Mouse (Mus musculus) intestine, embryonic 16.5 days (tissue): ENCODE data around the gene Iqgap1. TPM values are rescaled to one million over a fixed set of nuclear protein-coding genes. Genes with fewer than 3 reads are reported as not detected.
A peak's percentile ranks its signal among the peaks of the same experiment; 100 is the strongest.

Experiments used
- ATAC-seq: fragments of 200-750 bp; cut with Nextera tagmentation; 2 replicates; pipeline ENCODE4 v1.8.0; 2017; ENCODE audit warnings: moderate TSS enrichment, moderate library complexity
- H3K27ac ChIP-seq: fragments of 300-500 bp; sonication (generic); 2 replicates; pipeline ENCODE4 v1.5.1; 2014; ENCODE audit warnings: mild to moderate bottlenecking, low read length
- H3K27me3 ChIP-seq: fragments of 300-500 bp; sonication (generic); replicated peaks from 2 replicates; pipeline ENCODE4 v1.6.1; 2014; ENCODE audit warnings: low read length, control low read depth, mixed read lengths; ENCODE audit not compliant: control insufficient read depth, insufficient read depth
- H3K36me3 ChIP-seq: fragments of 300-500 bp; sonication (generic); 2 replicates; pipeline ENCODE4 v1.6.1; 2014; ENCODE audit warnings: low read length, control low read depth; ENCODE audit not compliant: control insufficient read depth, insufficient read depth
- H3K4me1 ChIP-seq: fragments of 300-500 bp; sonication (generic); 2 replicates; pipeline ENCODE4 v1.6.1; 2014; ENCODE audit warnings: low read length, control low read depth, mixed read lengths; ENCODE audit not compliant: control insufficient read depth, insufficient read depth
- H3K4me2 ChIP-seq: fragments of 300-500 bp; sonication (generic); 2 replicates; pipeline ENCODE4 v1.6.1; 2014; ENCODE audit warnings: low read depth, low read length, control low read depth
- H3K4me3 ChIP-seq: fragments of 300-500 bp; sonication (generic); 2 replicates; pipeline ENCODE4 v1.5.1; 2014; ENCODE audit warnings: mild to moderate bottlenecking, low read length
- H3K9ac ChIP-seq: fragments of 300-500 bp; sonication (generic); 2 replicates; pipeline ENCODE4 v1.6.1; 2014; ENCODE audit warnings: low read depth, low read length
- H3K9me3 ChIP-seq: fragments of 300-500 bp; sonication (generic); 2 replicates; pipeline ENCODE4 v1.6.1; 2016; ENCODE audit warnings: low read length, control low read depth; ENCODE audit not compliant: control insufficient read depth
- WGBS: fragments of 180-500 bp; shearing (Covaris S2); extraction: QIAGEN DNeasy Blood & Tissue Kit; methylation state at CpG from one replicate; pipeline ENCODE4 v1.1.7; 2014; 5-methylcytosine and 5-hydroxymethylcytosine counted together
- polyA plus RNA-seq: library from polyadenylated mRNA; unstranded; fragments of >200 nt; fragmentation: Nextera tagmentation; extraction: Ambion mirVana; gene quantifications from 2 replicates; pipeline ENCODE4 v1.2.1, GENCODE M21; 2015

The Iqgap1 gene
- polyA plus RNA-seq, 1 experiment from 2014 or later, result 64.3 TPM

- ATAC-seq, result peak; percentile 77
- H3K4me1 ChIP-seq, result peaks cover 16% of the 10 kb centered on the region
Observed at GRCm38 (mm10) chr7:80746166-80746761, 79.5 kb downstream of the Iqgap1 start.

DNA sequence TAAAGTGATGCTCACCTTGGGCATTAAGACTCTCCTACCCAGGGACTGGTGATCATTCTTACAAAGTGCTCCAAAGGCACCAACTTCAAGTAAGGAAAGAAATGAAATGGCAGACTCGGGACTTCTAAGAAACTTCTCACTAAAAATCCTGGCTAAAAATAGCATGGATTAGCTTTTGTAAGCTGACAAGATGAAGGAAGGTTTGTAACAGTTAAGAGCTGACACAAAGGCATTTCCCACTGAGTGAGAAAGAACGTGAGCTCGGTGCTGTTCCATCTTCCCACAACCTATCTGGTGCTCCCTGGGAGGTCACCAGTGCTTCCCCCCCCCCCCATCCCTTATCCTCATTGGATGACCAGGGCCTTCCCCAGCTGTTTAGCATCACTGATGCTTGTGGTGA, 80.0 kb downstream of the Iqgap1 start:
- no peaks in the 10 kb centered on the region for H3K27me3 ChIP-seq
- H3K4me3 ChIP-seq, result no peak overlapping the region
- no peak overlapping the region for H3K27ac ChIP-seq
- 32% methylated on average over 3 of the region's 3 CpGs for WGBS
- H3K4me2 ChIP-seq, result no peak overlapping the region
- H3K36me3 ChIP-seq, result peaks cover 13% of the 10 kb centered on the region
- no peak for ATAC-seq
- H3K9ac ChIP-seq, result no peak overlapping the region
- peaks cover 16% of the 10 kb centered on the region for H3K4me1 ChIP-seq
- H3K9me3 ChIP-seq, result no peaks in the 10 kb centered on the region

More at GRCm38 (mm10) chr7:80746166-80746761, 79.5 kb downstream of the Iqgap1 start:
- Histone ChIP-seq H3K4me3 (no peak overlapping the region), H3K9ac (no peak overlapping the region), H3K36me3 (peaks cover 16% of the 10 kb centered on the region), H3K27ac (no peak overlapping the region), H3K4me2 (no peak overlapping the region), H3K27me3 (no peaks in the 10 kb centered on the region), H3K9me3 (no peaks in the 10 kb centered on the region)
- 31% methylated on average over 5 of the region's 5 CpGs for WGBS

- H3K27me3 ChIP-seq, result no peaks in the 10 kb centered on the region
Observed at GRCm38 (mm10) chr7:80745250-80745649, 80.5 kb downstream of the Iqgap1 start.

DNA sequence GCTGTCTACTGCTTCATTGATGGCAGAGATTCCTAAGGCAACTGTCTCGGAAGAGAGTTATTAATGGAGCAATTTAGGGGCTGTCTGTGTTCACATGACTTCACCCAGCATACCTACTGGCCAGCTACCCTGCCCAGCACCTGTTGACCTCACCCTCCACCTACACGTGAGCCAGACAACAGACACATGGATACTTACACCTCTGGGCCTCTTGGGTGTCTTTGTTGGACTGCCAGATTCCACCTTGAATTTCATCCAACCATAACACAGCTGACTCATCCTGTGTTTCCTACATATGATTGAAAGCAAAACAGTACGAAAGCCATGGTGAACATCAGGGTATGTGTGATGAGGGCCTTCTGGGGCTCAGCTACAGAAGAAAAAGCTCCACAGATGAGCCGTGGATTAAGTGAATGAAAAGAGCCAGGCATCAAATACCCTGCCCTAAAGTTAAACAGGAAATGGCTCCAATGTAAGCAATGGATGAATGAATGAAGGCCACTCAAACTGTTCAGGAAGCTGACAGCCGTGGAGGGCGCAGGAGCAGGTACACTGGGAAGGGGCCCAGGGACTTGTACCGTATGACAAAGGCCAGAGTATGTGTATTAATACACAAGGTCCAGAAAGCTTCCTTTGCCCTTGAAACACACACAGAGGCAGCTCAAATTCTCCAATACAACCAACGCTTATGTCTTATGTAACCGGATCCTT, 81.7 kb downstream of the Iqgap1 start:
- Histone ChIP-seq H3K27ac (peak overlapping the region; percentile 20; the same call in 1 of the 2 replicates), H3K36me3 (peaks cover 7% of the 10 kb centered on the region), H3K4me1 (peaks cover 16% of the 10 kb centered on the region), H3K4me2 (no peak overlapping the region), H3K9ac (no peak overlapping the region), H3K27me3 (no peaks in the 10 kb centered on the region), H3K9me3 (no peaks in the 10 kb centered on the region), H3K4me3 (no peak overlapping the region)
- no peak for ATAC-seq
- WGBS, result 44% methylated on average over 9 of the region's 9 CpGs

More at GRCm38 (mm10) chr7:80745250-80745649, 80.5 kb downstream of the Iqgap1 start:
- H3K9me3 ChIP-seq, result no peaks in the 10 kb centered on the region
- peak overlapping the region; percentile 9; the same call in 1 of the 2 replicates for H3K9ac ChIP-seq
- no peak overlapping the region for H3K4me2 ChIP-seq
- peaks cover 13% of the 10 kb centered on the region for H3K36me3 ChIP-seq
- H3K4me3 ChIP-seq, result no peak overlapping the region
- ATAC-seq, result no peak
- peaks cover 16% of the 10 kb centered on the region for H3K4me1 ChIP-seq
- H3K27ac ChIP-seq, result 0 out of 2 replicates have a peak overlapping the region, but pooled peaks have one; percentile 5
- 38% methylated on average over 9 of the region's 9 CpGs for WGBS

DNA sequence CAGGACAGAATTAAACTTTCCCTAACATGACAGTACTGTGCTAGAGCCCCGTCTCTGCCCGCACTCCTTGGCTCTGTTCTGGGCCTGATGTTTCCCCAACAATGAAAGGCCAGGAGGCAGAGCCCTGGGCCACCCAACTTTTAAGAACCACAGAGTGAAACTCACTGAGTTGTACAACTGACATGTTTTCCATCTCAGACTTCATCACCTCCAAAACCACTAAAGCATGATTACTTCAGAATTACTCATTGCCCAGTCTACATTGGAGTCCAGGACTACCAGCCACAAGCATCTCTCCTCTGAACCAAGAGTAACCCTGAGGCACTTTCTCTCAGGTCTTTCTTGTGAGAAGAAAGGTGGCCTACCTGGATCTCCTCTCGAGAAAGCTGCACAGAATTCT, 83.1 kb downstream of the Iqgap1 start:
- 94% methylated on average over 3 of the region's 3 CpGs for WGBS

DNA sequence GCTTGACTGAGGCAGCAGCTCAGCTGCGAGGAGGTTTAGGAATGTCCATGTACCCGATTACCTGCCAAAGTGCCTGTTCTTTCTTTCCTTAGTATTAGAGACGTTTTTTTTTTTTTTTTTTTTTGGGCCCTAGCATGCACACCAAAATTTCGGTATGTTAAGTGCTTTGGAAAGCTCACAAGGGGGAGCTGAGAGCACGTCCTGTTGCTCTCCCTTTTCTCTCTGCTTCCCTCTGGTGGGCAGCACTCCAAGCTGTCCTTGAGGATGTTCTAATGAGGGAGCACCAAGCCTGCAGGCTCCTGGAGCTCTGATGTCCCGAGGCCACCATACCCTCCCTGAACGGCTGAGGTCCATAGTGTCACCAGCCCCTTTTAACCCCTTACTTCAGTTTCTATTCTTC, 84.8 kb downstream of the Iqgap1 start:
- H3K36me3 ChIP-seq, result peaks cover 18% of the 10 kb centered on the region
- H3K4me3 ChIP-seq, result no peak overlapping the region
- WGBS, result 31% methylated on average over 7 of the region's 7 CpGs
- no peak overlapping the region for H3K9ac ChIP-seq
- peak; percentile 59; the same call in 1 of the 2 replicates for ATAC-seq
- H3K27me3 ChIP-seq, result no peaks in the 10 kb centered on the region
- no peak overlapping the region for H3K27ac ChIP-seq
- H3K9me3 ChIP-seq, result no peaks in the 10 kb centered on the region
- H3K4me2 ChIP-seq, result no peak overlapping the region
- peaks cover 8% of the 10 kb centered on the region for H3K4me1 ChIP-seq

More for the DNA sequence above, 83.1 kb downstream of the Iqgap1 start:
- Histone ChIP-seq H3K4me2 (no peak overlapping the region), H3K27ac (no peak overlapping the region), H3K9me3 (no peaks in the 10 kb centered on the region), H3K4me1 (peaks cover 16% of the 10 kb centered on the region), H3K9ac (no peak overlapping the region), H3K27me3 (no peaks in the 10 kb centered on the region), H3K4me3 (no peak overlapping the region), H3K36me3 (peaks cover 8% of the 10 kb centered on the region)
- no peak for ATAC-seq

- Histone ChIP-seq H3K36me3 (peaks cover 38% of the 10 kb centered on the region), H3K9ac (no peak overlapping the region), H3K4me2 (no peak overlapping the region), H3K27ac (no peak overlapping the region), H3K4me1 (no peaks in the 10 kb centered on the region), H3K4me3 (no peak overlapping the region), H3K27me3 (no peaks in the 10 kb centered on the region), H3K9me3 (no peaks in the 10 kb centered on the region)
- no peak for ATAC-seq
- 89% methylated on average over 10 of the region's 10 CpGs for WGBS
Observed at GRCm38 (mm10) chr7:80736199-80736598, 89.6 kb downstream of the Iqgap1 start.

- Histone ChIP-seq H3K36me3 (peaks cover 42% of the 10 kb centered on the region), H3K27ac (no peak overlapping the region), H3K4me2 (no peak overlapping the region), H3K4me1 (no peaks in the 10 kb centered on the region), H3K27me3 (no peaks in the 10 kb centered on the region), H3K9ac (no peak overlapping the region), H3K9me3 (no peaks in the 10 kb centered on the region), H3K4me3 (no peak overlapping the region)
- 82% methylated on average over 11 of the region's 11 CpGs for WGBS
- no peak for ATAC-seq
Observed at GRCm38 (mm10) chr7:80732986-80733385, 92.8 kb downstream of the Iqgap1 start.

GRCm38 (mm10) chr7:80729662-80730061, 96.1 kb downstream of the Iqgap1 start:
- no peak overlapping the region for H3K4me3 ChIP-seq
- no peak overlapping the region for H3K27ac ChIP-seq
- no peaks in the 10 kb centered on the region for H3K4me1 ChIP-seq
- no peaks in the 10 kb centered on the region for H3K27me3 ChIP-seq
- peaks cover 37% of the 10 kb centered on the region for H3K36me3 ChIP-seq
- peak; percentile 59 for ATAC-seq
- H3K4me2 ChIP-seq, result no peak overlapping the region
- 22% methylated on average over 8 of the region's 8 CpGs for whole genome bisulfite sequencing
- no peak overlapping the region for H3K9ac ChIP-seq
- no peaks in the 10 kb centered on the region for H3K9me3 ChIP-seq
